Mouse (Mus musculus) activated CD4-positive, CD25-positive, alpha-beta regulatory T cell, adult 4 months (primary cell): ENCODE measurements at regions not wholly inside any gene's neighbourhood (a gene's known extent, or its start where the extent isn't known, plus 50 kb on each side); places are given as distances from the start of the nearest gene placed in this dataset.

ENCODE experiments used
- ATAC-seq: one replicate; pipeline ENCODE4 v1.8.0; 2017

DNA sequence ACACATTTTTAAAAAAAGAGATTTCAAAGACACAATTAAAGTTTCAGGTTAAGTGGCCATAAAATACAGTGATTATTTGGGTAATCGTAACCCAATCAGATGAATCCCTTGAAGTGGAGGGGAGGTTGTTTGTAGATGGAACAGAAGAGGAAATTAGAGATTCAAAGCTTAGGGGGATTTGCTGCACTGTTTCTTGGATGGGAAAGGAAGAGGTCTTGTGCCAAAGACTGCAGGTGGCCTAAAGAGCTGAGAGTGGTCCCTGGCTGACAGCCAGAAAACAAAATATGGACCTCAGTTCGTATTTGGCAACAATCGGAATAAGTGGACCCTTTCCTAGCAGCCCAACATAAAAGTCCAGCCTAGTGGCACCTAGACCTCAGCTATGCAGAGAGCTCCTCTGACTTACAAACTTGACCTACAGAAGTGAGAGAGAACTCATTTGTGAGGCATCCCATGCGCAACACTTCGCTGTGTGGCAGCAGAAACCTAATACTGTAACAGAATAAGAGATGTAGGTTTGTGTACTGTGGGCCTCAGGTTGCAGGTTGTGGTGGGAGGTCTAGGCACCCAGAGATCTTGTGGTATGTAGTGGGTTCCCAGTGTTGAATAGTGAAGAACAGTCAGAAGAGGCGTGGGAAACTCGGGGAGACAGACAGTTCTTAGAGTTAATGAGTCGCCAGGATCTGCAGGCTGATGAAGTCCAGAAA, 110.0 kb upstream of the Ccdc54 start:
- ATAC-seq: no peak

DNA sequence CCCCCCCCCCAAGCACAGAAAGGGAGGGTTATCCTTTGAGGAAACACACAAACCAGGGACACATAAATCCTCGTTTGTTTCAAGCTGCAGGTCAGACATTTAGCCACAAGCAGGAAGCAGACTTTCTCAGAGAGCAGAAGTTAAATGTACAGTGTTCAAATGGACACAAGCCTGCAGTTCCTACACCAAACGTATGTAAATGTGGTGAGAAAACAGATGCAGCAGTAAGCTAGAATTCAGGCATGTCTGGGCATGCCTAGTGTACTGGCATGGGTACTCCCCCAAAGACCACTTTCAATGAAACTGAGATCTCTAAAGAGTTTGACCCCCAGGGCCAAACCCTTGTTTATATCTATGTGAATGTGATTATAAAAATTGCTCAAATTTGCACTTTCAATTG, 109.2 kb upstream of the Ccdc54 start:
- no peak for ATAC-seq

DNA sequence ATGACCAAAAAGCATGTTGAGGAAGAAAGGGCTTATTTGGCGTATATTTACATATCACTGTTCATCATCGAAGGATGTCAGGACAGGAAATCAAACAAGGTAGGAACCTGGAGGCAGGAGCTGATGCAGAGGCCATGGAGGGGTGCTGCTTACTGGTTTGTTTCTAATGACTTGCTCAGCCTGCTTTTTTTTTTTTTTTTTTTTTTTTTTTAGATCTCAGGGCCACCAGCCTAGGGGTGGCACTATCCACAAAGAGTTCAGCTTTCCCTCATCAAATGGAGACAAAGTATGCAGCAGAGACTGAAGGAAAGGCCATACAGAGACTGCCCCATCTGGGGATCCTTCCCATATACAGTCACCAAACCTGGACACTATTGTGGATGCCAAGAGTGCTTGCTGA, 106.8 kb upstream of the Ccdc54 start:
- no peak for ATAC-seq

DNA sequence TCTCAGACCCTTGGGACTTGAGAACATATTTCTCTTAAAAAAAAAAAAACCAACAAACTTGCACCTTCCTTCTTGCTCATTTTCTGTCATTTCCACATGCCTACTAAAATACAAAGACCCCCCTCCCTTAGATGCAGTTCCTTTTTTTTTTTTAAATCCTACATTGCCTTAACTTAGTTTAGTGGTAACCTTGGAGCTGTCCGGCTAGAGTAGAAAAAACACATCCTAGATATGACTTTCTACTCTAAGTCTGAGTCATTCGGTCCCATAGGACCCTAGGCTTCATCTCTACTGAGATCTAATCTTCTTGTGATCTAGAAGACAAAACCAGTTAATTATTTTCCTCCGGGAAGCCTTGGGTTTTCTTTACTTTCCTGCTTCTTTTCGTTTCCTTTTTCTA, 105.1 kb upstream of the Ccdc54 start:
- no peak for ATAC-seq

DNA sequence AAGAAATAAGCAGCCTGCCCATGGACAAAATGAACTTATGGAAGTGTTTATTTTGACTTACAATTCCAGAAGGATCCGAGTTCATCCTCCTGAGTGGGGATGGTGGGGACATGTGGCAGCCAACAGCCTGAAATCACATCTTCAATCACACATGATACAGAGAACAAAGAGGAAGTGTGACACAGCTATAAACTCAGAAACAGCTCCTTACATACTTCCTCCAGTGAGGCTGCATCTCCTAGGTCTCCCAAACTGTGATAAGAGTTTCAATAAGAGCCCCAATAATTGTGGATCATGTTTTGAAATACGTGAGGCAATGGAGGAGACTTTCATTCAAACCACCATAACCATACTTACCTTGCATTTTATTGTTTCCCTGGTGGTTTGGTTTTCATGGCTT, 103.1 kb upstream of the Ccdc54 start:
- ATAC-seq: no peak

DNA sequence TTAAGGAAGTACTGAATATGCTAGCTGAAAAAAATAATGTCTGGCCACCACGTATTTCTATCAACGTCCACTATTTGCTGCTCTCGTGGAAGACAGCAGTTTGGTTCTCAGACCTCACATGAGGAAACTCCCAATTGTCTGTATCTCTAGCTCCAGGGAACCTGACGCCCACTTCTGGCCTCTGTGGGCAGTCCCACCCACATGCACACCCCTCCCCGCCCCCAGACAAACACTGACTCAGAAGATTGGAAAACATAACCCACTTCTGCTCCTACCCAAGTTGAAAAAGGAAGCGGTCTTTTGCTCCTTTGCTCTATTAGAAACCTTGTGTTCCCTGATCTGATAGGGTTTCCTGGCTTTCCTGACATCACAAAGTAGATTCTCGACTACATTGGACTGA, 99.9 kb upstream of the Ccdc54 start:
- ATAC-seq: no peak

DNA sequence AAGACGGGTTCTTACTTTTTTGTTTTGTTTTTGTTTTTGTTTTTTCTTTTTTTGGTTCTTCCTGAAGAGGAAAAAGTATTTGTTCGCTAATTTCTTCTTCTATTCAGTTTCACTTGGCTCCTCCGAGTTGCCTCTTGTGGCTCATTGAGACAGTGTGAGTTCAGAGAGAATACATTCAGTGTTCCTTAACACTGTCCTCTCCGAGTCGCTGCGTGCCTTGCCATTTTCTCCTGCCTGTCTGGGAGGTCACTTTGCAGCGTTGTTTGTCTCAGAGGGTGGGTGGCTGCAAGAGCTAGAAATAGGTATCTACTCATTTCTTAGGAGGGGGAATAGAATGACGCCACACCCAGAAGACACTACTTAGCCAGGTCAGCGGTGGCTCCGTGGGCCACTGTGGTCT, 98.6 kb upstream of the Ccdc54 start:
- ATAC-seq: no peak

DNA sequence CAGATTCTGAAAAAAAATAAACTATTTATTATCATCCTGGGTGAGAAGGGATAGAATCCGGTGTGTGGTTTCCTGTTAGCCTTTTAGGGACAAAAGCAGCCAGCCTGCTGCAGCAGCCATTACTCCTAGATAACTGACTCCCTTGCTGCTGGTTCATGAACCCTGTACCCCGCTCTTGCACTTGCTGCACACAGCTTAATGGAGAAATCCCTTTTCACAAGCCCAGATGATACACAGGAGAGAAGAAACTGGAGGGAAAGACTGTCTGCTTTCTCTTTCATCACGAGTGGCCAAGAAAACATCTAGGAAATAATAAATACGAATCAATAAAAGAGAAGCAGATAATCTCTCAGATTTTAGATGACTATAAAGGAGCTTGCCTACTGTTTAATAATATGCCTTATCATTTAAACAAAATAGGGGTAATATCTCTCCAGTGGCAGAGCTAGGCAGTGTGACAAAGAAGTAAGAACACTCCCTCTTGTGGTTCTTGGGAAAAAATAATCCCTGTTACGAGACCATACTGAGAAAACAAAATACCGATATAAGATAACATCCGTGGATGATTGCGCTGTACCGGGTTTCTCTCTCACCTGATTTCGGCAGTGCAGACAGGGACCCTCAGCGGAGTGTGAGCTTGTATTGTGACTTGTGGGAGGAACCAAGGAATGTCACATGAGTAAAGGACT, 98.0 kb upstream of the Ccdc54 start:
- ATAC-seq: no peak

DNA sequence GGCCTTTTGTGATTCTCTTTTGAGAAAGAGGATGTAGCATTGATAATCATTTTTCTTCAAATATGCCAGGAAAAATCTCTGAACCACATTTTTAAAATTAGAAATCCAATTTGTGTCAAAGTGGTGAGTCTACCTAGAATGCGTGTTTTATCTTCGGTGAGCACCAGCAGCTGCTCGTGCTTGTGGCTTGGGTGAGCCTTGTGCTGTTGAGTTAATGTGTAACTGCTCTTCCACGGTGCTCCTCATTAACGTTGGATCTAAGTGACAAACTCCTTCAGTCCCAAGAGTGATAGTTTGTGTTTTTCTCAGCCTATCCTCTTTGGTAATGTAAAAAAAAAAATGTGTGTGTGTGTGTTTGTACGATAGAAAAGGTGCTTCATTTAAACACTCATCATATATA, 88.7 kb upstream of the Ccdc54 start:
- no peak for ATAC-seq

DNA sequence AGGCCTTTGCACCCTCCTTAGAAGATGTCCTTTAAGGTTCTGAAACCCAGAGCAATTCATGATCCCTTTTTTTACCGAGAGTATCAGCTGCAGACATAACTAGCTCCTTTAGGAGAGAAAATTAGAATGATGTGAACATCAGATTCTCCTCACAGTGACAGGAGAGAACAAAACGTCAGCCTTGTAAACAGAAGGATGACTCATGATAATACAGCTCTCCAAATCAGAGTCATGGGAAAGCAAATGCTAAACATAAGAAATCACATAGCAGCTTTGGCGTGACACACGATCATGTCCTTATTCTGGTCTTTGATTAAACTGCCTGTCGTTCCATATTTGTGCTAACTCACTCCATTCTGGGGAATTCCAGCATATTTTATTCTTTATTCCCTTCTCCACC, 82.4 kb upstream of the Ccdc54 start:
- no peak for ATAC-seq

DNA sequence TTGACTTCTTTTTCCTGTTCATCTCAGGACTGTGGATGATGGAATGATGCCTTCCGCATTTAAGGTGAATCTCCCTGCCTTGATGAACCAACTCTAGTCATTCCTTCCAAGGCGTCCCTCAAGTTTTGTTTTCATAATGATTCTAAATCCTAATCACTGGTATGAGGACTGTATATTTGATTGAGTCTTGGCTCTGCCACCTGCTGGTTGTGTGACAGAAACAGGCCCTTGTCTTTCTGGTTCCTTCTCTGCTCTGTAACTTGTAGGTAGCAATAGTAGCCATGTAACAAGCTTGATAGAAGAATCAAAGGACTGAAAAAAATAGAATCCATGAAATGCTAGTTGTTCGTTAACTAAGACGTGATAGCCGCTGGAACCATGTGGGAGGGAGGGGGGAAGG, 81.8 kb upstream of the Ccdc54 start:
- ATAC-seq: no peak

DNA sequence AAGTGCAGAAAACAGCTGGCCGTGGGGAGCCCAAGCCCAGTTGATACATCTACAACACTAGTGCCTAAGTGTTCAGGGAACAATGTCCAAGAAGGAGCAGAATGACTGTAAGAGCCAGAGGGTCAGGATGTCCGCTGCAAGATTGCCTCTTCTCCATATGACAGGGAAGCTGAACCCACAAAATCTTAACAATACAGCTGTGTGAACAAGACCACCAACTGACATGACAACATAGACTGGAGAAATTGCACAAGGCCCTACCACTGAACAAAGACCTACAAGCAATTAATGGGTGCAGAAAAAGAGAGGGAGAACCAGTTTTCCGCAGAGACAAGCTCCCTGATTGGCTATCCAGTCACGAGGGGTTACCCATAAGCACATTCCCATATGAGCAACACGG, 80.2 kb upstream of the Ccdc54 start:
- no peak for ATAC-seq

DNA sequence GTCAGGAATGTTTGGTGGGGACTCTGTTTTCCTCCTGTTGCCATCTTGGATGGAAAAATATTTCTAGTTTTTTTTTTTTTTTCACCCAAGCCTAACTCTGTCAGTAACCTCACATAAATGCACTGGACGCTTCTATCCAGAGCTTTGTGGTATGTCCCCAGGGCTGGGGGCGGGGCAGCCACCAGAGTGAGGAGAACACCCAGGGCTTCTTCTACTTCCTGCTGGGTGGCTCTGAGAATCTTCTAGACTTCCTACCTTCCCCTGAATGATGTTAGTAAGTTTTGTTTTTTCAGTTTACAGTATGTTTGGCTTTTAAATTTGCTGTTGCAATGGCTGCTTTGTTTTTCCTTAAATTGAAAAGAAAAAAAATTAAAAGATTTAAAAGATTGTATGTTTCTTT, 73.3 kb upstream of the Ccdc54 start:
- ATAC-seq: no peak
